Mouse (Mus musculus): ENCODE measurements at regions not wholly inside any gene's neighbourhood (a gene's known extent, or its start where the extent isn't known, plus 50 kb on each side); places are given as distances from the start of the nearest gene placed in this dataset.

DNA sequence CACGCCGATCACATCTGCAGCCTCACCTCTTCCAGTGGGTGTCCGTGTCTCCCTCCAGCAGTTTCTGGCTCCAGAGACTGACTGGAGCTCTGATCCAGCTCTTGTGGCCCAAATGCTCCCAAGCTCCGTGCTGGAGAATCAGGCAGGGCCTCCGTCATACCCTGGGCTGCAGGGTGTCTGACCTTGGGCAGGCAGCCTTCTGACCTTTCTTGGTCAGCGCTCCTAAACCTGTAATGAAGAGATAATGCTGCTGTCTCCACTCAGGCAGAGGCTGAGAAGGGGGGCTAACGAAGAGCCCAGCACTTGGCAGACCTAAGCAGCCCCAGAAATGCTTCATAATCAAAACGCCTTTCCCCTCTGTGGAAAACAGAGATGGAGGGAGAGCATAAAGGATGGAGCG is 89.9 kb upstream of the Mef2a start:
- intact Hi-C loops (cut with DNase I): no loop called here
- DNase-seq: no peak

DNA sequence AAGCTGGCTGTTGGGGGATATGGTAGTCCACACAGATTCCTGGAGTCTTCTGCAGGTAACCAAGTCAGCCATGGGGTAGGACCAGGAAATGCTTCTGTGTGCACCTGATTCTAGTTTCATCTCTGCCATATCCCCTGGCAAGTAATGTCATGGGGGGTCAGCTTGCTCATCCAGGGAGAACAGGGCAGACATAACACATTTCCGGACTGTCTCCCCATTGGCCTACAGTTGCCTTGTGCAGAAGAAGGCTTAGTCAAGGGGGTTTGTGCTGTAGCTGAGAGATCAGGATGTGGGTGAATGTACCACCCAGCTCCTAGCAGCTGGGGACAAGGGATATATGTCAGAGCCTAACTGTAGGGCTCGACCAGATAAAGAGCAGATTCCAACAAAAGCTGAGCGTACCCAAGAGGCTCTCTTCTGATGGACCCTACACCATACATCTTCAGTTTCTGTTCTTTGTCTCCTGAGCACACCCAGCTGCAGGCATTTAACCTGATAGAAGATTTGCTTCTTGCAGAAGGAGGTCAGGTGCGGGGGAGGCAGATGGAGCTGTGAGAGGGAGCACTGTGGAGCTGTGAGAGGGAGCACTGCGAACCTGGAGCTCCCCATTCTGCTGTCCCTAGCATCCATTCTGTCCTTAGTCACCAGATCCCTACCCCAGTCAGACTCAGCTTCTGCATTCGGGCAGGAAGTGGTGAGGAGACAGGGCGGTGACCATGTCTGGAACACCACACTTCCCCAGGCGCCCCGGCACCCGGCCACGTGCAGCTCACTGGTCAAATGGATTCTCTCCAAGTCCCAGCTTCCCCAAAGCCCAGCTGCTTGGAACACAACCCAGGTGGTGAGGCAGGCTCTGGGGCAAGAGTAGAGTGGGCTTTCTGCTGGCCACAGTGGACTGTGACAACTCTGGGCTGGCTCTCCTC is 88.9 kb upstream of the Mef2a start:
- intact Hi-C loops (cut with DNase I): no loop called here
- peak; percentile 80 to 85 for DNase-seq

DNA sequence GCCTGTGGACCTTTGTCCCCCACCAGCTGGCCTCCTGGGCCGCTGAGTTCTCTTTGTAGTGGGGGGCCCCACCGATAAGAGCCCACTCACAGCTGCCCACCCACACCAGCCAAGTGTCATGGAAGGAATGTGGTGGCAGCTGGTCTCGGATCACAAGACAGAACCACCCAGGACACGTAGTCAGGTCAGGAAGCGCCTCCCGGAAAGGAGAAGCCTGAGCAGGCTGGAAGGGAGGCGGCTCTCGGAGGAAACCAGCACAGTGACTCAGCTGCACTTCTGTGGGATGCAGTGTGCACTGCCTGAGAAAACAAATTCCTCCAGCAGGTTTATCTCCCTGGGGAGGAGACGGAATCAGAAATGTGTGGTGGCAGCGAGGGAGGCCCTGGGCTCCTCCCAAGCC is 87.2 kb upstream of the Mef2a start:
- DNase-seq: no peak
- intact Hi-C loops (cut with DNase I): no loop called here

DNA sequence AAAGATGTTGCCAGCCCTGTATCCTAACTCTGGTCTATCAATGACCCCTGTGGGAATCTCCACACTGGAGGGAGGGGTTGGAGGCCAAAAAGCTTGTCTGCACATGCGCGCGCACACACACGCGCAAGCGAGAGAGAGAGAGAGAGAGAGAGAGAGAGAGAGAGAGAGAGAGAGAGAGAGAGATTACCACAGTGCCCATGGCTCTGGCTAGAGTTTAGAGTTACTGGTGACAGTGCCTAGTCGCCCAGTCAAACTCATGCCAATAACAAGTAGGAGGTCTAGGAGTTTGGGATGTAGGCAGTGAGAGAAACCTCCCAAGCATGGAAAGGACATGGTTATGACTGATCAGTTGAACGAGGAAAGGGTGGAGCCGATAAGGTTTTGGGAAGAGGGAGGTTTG is 86.6 kb upstream of the Mef2a start:
- intact Hi-C loops (cut with DNase I): no loop called here
- DNase-seq: no peak

DNA sequence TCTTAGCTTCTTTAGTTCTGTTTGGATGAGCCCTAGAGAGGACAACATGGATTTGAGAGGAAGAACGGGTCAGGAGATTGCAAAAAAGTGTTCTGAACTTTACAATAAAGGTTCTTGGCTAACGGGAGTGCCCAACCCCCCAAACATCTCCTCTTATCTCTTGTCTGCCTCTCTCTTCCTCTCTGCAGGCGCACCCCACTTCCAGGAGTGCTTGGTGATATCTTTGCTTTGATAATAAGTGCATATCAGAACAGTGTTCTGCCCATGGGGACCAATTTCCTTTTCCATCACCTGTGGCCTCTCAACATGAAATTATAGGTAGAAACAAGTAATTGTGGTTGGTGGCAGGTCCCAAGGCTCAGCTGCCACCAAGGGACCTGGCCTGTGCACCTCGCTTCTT is 86.0 kb upstream of the Mef2a start:
- no peak for DNase-seq
- intact Hi-C loops (cut with DNase I): no loop called here

DNA sequence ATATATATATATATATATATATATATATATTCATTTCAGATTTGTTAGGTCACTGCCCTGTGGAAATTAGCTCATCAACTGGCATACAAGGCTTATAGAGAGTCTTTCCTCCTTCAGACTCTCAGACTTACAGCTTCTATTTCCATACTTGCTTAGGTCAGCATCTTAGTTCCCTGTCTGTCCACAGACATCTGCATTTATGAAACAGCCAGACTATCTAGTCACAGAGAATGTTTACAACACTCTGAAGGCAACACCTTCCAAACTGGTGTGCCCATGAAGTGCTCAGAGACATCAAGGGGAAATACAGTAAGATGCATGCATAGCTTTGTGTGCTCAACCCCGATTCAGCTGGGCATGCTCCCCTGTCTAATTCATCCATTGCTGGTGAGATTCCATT is 85.2 kb upstream of the Mef2a start:
- DNase-seq: no peak
- intact Hi-C loops (cut with DNase I): no loop called here

DNA sequence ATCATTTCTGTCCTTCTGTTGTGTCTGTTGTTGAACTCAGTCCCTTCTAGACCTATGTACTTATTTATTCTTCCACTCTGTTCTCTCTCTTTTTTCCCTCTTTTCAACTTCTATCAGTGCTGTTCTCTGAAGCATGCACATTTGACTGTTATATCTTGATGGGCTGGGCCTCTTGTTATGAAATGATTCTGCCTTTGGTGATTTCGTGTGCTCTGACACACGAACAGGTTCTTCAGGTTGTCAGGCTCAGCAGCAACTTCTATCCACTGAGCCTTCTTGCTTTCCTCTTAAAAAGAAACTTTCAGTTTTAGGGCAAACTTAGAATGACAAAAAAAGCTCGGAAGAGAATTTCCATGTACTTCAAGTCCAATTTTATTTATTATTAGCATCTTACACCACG is 83.4 kb upstream of the Mef2a start:
- no peak for DNase-seq
- intact Hi-C loops (cut with DNase I): no loop called here

DNA sequence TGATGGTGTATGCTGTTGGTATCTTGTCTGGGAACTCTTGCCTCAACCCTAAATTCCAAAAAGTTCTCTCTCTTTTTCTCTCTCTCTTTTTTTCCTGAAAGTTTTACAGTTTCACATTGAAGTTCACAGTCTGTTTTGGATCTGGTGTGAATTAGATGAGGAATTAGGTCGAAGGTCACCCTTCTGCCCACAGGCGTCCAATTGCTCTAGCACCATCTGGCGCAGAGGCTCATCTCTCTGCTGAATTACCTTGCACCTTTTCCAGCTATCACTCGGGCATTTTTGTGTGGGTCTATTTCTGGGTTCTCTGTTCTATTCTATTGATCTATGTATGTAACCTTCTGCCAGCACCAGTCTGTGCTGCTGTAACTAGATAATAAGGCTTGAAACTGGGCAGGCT is 81.8 kb upstream of the Mef2a start:
- intact Hi-C loops (cut with DNase I): no loop called here
- no peak for DNase-seq

DNA sequence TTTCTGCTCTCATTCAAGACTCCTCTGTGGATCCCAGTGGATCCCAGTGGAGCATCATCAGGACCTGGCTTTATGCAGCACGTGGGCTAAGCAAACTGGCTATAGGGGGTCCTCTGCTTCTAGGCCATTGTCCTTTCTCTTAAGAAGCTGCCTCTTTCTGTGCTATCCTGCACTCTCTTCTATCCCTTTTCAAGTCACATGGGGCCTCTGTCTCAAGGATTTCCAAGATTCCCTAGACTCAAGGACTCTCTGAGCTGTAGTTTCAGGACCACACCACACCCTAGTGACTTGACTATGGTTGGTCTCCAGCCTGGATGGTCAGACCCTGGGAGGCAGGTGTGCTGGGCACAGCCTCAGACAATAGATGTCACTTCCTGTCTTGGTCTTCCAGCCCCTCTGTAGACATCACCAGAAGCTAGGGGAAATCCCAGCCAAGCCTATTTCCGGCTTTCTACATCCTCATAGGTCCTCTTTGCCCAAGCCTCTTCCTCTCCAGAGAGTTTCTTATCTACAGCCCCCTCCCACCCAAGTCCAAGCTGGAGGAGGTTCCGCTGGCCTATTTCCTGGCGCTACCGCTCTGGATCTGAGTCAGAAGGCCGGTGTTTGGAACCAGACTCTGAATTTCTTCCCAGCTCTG is 78.6 kb upstream of the Mef2a start:
- intact Hi-C loops (cut with DNase I): no loop called here
- DNase-seq: no peak

DNA sequence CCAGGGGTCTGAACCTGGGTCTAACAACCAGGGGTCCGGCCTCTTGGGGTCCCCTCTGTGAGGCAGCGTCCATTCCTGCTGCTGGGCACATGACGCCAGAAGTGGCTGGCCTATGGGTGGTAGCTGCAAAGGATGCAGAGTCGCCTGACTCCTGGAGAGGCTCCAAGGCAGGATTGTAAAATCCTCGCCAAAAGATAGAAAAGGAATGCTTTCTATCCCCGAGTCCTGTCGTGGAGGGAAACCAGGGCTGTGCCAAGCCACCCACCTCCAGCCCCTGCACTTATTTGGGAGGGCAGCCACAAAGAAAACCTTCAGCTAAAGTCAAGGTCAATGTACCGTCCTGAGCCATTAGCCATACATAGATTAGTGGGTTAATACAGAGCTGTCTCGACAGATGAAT is 73.9 kb upstream of the Mef2a start:
- intact Hi-C loops (cut with DNase I): no loop called here
- no peak for DNase-seq

DNA sequence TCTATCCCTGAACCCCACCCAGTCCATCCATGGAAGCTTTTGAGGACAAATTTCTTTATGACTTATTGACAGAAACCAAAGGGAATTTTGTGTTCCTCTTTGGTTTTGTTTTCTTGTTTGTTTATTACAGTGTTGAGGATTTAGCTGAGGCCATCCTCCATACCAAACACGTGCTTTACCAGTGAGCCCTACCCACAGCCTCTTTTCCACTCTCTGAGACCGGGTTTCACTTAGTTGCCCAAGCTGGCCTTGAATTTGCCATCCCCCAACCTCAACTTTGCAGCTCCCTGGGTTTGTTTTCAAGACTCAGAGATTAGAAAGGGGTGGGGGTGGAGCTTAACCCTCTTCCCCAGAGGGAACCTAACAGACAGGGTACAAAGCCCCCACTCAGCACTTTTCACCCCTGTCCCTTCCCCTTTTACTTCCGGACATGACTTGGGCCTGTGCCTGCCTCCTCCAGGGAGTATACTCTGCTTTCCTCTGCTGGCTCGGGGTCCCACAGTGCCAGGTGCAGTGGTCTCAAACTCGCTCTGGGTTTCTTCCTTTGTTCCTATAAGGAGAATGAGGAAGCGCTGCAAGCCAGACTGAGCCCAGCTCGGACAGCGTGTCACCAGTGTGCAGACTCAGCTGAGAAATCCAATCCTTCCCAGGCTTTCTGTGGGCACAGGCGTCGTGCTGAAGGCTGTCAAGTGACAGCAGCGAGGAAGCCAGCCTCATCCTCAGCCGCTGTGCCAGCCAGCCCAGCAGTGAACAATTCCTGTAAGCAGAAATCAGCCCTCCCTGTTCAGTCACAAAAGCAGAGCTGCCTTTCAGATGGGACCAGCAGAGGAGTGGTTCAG is 72.8 kb upstream of the Mef2a start:
- peak in 1 of 2 experiments; percentile 37 for DNase-seq
- intact Hi-C loops (cut with DNase I): loop anchor here (2.0 kb wide), 2 partner anchors 41 to 73 kb away; partner anchors contain the start of gene Mef2a

DNA sequence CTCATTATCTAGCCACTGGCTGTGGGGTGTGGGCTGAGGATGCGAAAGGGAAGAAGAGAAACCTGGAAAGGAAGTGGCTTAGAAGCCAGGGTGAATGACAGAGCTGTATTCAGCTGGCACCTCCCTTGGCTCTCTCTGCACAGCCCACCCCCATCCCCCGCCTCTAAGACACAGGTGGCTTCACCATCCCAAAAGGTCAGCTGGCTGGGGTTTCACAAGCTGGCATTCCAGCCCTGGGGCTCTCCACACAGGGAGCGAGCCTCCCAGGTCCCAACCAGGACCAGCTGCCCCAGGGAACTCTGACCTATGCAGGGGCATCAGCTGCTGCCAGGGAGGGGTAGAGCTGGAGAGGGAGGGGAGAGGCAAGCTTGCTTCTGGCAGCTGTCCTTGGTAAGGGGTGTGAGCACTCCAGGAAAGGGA is 71.9 kb upstream of the Mef2a start:
- intact Hi-C loops (cut with DNase I): loop anchor here (2.0 kb wide), 2 partner anchors 42 to 72 kb away; partner anchors contain the start of gene Mef2a
- peak; percentile 45 to 63 for DNase-seq

DNA sequence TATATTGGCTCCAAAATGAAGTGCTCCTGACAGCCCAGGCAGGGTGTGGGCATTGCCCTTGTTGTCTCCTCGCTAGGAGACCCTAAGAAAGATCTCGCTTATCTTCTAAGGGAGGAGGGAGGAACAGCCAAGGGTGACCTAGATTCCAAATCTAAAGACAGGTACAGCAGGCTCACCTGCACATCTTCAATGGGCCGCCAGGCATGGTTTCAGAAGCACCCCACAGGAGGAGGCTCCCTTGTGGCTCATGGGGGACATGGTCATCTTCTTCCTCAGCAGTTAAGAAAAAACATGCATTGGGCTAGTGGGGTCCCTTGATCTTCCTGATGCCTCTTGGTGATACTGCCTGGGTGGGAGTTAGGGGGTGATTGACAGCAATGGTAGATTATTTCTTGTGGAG is 71.0 kb upstream of the Mef2a start:
- intact Hi-C loops (cut with DNase I): loop anchor here (2.0 kb wide), 2 partner anchors 43 to 71 kb away; partner anchors contain the start of gene Mef2a
- DNase-seq: no peak

DNA sequence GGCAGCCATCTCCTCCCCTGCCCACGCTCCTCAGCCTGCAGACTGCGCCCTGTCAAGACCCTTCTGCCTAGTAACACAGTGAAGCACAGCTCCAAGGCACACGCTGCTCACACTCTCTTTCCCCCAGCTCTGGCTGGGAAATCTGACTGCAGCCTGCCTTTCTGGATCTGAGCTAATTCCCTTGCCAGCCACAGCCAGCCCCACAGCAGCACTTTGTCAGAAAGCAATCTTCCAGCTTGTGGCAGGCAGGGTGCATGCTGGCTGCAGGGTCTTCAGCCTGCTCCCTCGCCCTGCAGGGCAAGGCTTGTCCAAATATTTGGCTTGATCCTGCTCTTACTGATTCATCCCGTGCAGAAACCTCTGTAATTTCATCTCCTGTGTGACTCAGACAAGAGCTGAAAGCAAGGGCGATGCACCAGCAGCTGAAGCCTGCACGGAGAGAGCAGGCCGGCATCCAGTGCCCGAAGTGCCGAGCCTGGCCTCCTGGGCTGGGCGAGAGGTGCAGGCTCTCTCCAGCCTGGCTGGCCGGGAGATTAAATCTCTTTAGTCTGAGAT is 70.4 kb upstream of the Mef2a start:
- peak in 1 of 2 experiments; percentile 38 for DNase-seq
- intact Hi-C loops (cut with DNase I): no loop called here

DNA sequence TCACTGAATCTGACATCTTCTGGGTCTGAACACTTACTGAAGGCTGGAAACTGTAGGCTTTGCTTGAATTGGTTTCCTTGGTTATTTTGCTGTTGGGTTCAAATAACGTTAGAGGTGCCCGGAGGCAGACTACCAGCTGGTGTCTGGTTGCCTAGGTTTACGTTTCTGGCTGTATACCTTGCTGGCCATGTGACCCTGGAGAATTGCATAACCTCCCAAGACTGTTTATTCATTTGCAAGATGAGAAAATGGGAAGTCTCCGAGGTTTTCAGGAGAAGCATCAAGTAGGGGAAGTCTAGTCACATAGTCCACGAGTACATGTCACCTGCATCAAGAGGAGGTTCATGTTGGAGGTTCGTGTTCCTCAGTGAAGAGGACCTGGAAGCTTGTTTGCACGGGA is 69.6 kb upstream of the Mef2a start:
- intact Hi-C loops (cut with DNase I): no loop called here
- DNase-seq: no peak

DNA sequence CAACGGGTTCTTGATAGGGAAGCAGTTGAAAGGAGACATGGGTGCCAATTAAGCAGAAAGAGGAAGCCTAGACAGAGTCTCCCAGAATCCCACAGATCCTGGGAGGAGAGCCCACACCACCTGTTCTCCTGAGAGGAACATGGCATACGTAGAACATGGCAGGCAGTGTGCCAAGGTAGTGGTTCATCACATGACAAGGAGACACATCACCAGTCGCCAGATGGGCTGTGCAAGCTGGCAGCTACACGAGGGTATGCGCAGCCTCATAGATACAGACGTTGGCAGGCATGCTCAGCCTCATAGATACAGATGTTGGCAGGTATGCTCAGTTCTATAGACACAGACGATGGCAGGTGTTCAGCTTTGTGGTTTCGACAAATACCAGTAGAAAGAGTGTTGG is 68.1 kb upstream of the Mef2a start:
- intact Hi-C loops (cut with DNase I): loop anchor here (2.0 kb wide), 1 partner anchor 16 kb away; no protein-coding TSS in a partner anchor

DNA sequence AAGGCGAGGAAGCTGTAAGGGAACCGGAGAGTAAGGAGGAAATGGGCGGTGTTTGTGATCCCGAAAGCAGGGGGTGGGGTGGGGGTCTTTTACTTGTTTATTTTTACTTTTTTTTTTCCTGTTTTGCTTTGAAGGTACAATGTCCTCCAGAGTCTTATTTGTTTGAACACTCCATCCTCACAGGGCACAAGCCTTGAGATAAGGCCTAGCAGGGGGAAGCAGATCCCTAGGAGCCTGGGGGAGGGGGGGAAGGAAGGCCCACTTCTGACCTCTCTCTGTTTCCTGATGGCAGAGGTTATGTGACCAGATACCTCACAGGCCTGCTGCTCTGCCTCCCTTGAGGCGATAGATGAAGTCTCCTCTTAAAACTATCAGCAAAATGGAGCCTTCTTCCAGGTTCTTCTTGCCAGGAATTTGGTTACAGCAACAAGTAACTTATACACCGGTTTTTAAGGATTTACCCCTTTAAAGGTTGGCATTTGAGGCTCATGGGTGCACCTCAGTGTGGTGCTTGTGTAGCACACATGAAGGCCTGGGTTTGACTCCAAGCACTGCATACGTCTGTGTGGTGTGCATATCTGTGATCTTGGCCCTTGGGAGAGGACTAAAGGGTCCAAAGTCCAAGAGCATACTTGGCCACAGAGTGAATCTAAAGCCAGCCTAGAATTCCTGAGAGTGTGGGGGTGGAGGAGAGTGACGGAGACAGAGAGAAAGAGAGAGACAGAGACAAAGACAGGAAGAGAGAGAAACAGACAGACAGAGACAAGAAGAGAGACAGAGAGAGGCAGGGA is 64.8 kb upstream of the Mef2a start:
- no peak for DNase-seq
- intact Hi-C loops (cut with DNase I): no loop called here

More for the DNA sequence above, 68.1 kb upstream of the Mef2a start:
- no peak for DNase-seq

DNA sequence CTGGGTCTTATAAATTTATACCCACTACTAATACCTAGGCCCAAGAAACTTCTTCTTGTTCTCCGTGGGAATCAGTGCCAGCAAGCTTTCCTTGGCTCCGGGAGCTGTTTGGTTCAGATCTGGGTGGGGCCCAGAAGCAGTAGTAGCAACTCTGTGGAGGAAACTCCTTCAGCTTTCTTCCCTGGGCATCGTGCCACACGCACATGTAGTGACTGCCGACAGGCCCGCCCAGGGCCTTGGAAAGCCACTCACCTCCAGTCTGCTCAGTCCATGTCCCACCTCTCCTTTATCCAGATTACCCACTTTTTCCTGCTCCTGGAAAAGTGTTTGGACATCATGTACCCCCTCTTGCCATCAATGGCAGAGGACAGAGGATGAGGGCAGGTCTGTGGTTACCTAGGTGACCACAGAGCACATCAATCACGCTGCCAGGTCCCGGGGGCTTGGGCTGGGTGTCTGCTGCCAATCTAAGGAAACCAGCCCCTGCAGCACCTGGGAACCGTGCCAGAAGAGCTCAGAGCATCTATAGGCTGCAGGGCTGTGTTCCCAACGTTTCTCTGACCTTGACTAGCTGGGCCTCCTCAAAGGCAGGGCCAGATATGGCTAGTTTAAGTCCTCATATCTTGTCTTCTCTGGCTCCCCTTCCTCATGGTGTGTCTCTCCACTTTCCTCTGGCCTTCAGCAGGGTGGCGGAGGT is 63.1 kb upstream of the Mef2a start:
- DNase-seq: peak in 1 of 2 experiments; percentile 35
- intact Hi-C loops (cut with DNase I): no loop called here

DNA sequence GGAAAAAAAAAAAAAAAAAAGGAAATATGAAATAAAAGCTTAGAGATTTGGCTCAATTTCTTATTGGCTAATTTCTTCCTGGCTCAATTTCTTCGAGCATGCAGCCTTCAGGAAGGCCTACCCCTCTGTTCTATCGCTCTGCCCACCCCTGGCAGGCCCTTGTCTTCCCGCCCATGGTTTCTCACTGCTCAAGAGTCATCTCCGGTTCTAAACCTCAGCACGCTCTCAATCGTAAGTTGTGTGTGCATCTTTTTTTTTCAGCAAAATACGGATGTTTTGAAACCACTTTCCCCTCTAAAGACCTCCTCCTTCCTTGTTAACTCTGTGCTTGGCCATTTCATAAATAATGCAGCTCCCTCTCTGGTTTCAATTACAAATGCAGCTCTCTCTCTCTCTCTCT is 58.3 kb upstream of the Mef2a start:
- intact Hi-C loops (cut with DNase I): no loop called here
- DNase-seq: no peak
